Mouse (Mus musculus): ENCODE data around the gene 6430628N08Rik.

6430628N08Rik gene

GRCm38 (mm10) chr4:115890553-115890952 lies at the start of gene 6430628N08Rik:
TSS of gene 6430628N08Rik (plus strand) at chr4:115890665.
- no peak for DNase-seq (ENCODE audit: low read depth in 2 of 2, low spot score in 2 of 2)

GRCm38 (mm10) chr4:115840842-115841241 lies 49.6 kb upstream of the 6430628N08Rik start:
- no peak for DNase-seq (ENCODE audit: low read depth in 2 of 2, low spot score in 2 of 2)

- DNase-seq (ENCODE audit: low read depth in 2 of 2, low spot score in 2 of 2), result no peak
Measured at GRCm38 (mm10) chr4:115846656-115847055, 43.8 kb upstream of the 6430628N08Rik start.

GRCm38 (mm10) chr4:115847377-115847776 lies 43.1 kb upstream of the 6430628N08Rik start:
- DNase-seq (ENCODE audit: low read depth in 2 of 2, low spot score in 2 of 2), result no peak

- no peak for DNase-seq (ENCODE audit: low read depth in 2 of 2, low spot score in 2 of 2)
Measured at GRCm38 (mm10) chr4:115848083-115848482, 42.4 kb upstream of the 6430628N08Rik start.

GRCm38 (mm10) chr4:115848990-115849677 lies 41.3 kb upstream of the 6430628N08Rik start:
- DNase-seq (ENCODE audit: low read depth in 2 of 2, low spot score in 2 of 2), result no peak

GRCm38 (mm10) chr4:115850111-115850510 lies 40.4 kb upstream of the 6430628N08Rik start:
- DNase-seq (ENCODE audit: low read depth in 2 of 2, low spot score in 2 of 2), result no peak

- no peak for DNase-seq (ENCODE audit: low read depth in 2 of 2, low spot score in 2 of 2)
Measured at GRCm38 (mm10) chr4:115850631-115851030, 39.8 kb upstream of the 6430628N08Rik start.

GRCm38 (mm10) chr4:115851569-115851968 lies 38.9 kb upstream of the 6430628N08Rik start:
- no peak for DNase-seq (ENCODE audit: low read depth in 2 of 2, low spot score in 2 of 2)

GRCm38 (mm10) chr4:115855100-115855499 lies 35.4 kb upstream of the 6430628N08Rik start:
- DNase-seq (ENCODE audit: low read depth in 2 of 2, low spot score in 2 of 2), result no peak

GRCm38 (mm10) chr4:115855609-115856008 lies 34.9 kb upstream of the 6430628N08Rik start:
- DNase-seq (ENCODE audit: low read depth in 2 of 2, low spot score in 2 of 2), result no peak

- no peak for DNase-seq (ENCODE audit: low read depth in 2 of 2, low spot score in 2 of 2)
Measured at GRCm38 (mm10) chr4:115856282-115856681, 34.2 kb upstream of the 6430628N08Rik start.

- DNase-seq (ENCODE audit: low read depth in 2 of 2, low spot score in 2 of 2), result no peak
Measured at GRCm38 (mm10) chr4:115857293-115857883, 33.1 kb upstream of the 6430628N08Rik start.

GRCm38 (mm10) chr4:115863352-115863751 lies 27.1 kb upstream of the 6430628N08Rik start:
- DNase-seq (ENCODE audit: low read depth in 2 of 2, low spot score in 2 of 2), result no peak

GRCm38 (mm10) chr4:115863880-115864279 lies 26.6 kb upstream of the 6430628N08Rik start:
- DNase-seq (ENCODE audit: low read depth in 2 of 2, low spot score in 2 of 2), result no peak

- no peak for DNase-seq (ENCODE audit: low read depth in 2 of 2, low spot score in 2 of 2)
Measured at GRCm38 (mm10) chr4:115869512-115870210, 20.8 kb upstream of the 6430628N08Rik start.

- no peak for DNase-seq (ENCODE audit: low read depth in 2 of 2, low spot score in 2 of 2)
Measured at GRCm38 (mm10) chr4:115873231-115873630, 17.2 kb upstream of the 6430628N08Rik start.

- DNase-seq (ENCODE audit: low read depth in 2 of 2, low spot score in 2 of 2), result no peak
Measured at GRCm38 (mm10) chr4:115878216-115878678, 12.2 kb upstream of the 6430628N08Rik start.

GRCm38 (mm10) chr4:115878828-115879227 lies 11.6 kb upstream of the 6430628N08Rik start:
- DNase-seq (ENCODE audit: low read depth in 2 of 2, low spot score in 2 of 2), result no peak

GRCm38 (mm10) chr4:115881183-115881582 lies 9.3 kb upstream of the 6430628N08Rik start:
- DNase-seq (ENCODE audit: low read depth in 2 of 2, low spot score in 2 of 2), result no peak

GRCm38 (mm10) chr4:115882195-115882594 lies 8.3 kb upstream of the 6430628N08Rik start:
- DNase-seq (ENCODE audit: low read depth in 2 of 2, low spot score in 2 of 2), result no peak

GRCm38 (mm10) chr4:115884022-115884421 lies 6.4 kb upstream of the 6430628N08Rik start, which contains the start of gene Kncn:
TSS of gene Kncn (plus strand) at chr4:115884400.
- DNase-seq (ENCODE audit: low read depth in 2 of 2, low spot score in 2 of 2), result no peak
